Mouse (Mus musculus): ENCODE data around the gene Tab1.

DNA sequence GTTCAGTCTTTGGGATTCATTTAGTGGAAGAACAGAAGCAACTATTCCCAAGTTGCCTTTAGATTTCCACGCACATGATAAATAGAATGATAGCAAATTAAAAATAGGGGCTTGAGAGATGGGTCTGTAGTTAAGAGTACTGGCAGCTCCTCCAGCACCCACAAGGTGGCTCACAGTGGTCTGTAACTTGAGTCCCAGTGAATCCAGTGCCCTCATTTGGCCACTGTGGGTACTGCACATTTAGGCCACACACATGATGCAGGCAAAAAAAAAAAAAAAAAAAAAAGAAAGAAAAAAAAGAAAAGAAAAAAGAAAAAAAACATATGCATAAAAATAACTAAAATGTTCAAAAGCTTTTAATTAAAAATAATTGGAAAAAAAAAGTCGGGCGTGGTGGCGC lies 44.3 kb upstream of the Tab1 start:
- TF ChIP-seq CTCF (IDR thresholded peaks at IDR 0.05; ENCODE audit: borderline replicate concordance, extremely low read depth, insufficient read depth, insufficient read length) (peak; percentile 89), POLR2A (IDR thresholded peaks at IDR 0.05; ENCODE audit: borderline replicate concordance, extremely low read depth, insufficient read depth, insufficient read length, poor library complexity, severe bottlenecking) (no peak)

Data from brain, embryonic 14.5 days (tissue).